Mouse (Mus musculus): Measurements from ENCODE around the gene Vav2.

- peak; percentile 61 for TF ChIP-seq CTCF (IDR thresholded peaks at IDR 0.05)
- no peak for TF ChIP-seq POLR2A (IDR thresholded peaks at IDR 0.05; ENCODE audit: insufficient read depth, low read depth, low read length)
These were observed 197.9 kb downstream of the Vav2 start for GRCm38 (mm10) chr2:27228809-27229480.
